Mouse (Mus musculus) G1E (cell line): ENCODE results near the gene Il31ra. TPM values are rescaled to one million over a fixed set of nuclear protein-coding genes. Genes with fewer than 3 reads are reported as not detected.
A peak's percentile ranks its signal among the peaks of the same experiment; 100 is the strongest.
"Not testable (repeated sequence)": the region's sequence is repeated elsewhere in the genome, so short reads cannot be mapped to it uniquely, and the experiment has no call there.

ENCODE experiments used
- ATAC-seq: 2 replicates; pipeline ENCODE4 v1.8.0; 2016; ENCODE audit warnings: mild to moderate bottlenecking; ENCODE audit not compliant: insufficient number of reproducible peaks, poor library complexity, low FRiP score, severe bottlenecking; ENCODE audit errors: extremely low read depth
- DNase-seq: peaks from one replicate; pipeline ENCODE4 v3.0.0; 2012; ENCODE audit warnings: low spot score
- H3K27me3 ChIP-seq: 2 replicates; pipeline ENCODE4 v1.6.1; 2012; ENCODE audit warnings: mild to moderate bottlenecking, low read length, inconsistent platforms; ENCODE audit not compliant: insufficient read depth
- H3K36me3 ChIP-seq: replicated peaks from 2 replicates; pipeline ENCODE3; 2012; ENCODE audit warnings: mild to moderate bottlenecking, inconsistent platforms
- H3K4me1 ChIP-seq: 2 replicates; pipeline ENCODE4 v1.6.1; 2012; ENCODE audit warnings: low read depth, low read length, inconsistent platforms, mixed read lengths; ENCODE audit not compliant: insufficient read depth
- H3K4me3 ChIP-seq: 2 replicates; pipeline ENCODE4 v1.5.1; 2012; ENCODE audit warnings: low read depth, mild to moderate bottlenecking, inconsistent platforms, low read length, moderate library complexity, mixed read lengths
- H3K9me3 ChIP-seq: replicated peaks from 2 replicates; pipeline ENCODE4 v1.6.1; 2012; ENCODE audit warnings: inconsistent platforms
- CTCF ChIP-seq: IDR thresholded peaks from 2 replicates; pipeline ENCODE4 v1.5.1; 2012; ENCODE audit warnings: low read depth, low read length, inconsistent platforms, mixed read lengths
- GATA1 ChIP-seq: IDR thresholded peaks from 2 replicates; pipeline ENCODE4 v1.6.1; 2012; ENCODE audit warnings: borderline replicate concordance, low read length, inconsistent platforms, mixed read lengths
- GATA2 ChIP-seq: IDR thresholded peaks from 2 replicates; pipeline ENCODE4 v1.6.1; 2012; ENCODE audit warnings: low read depth, low read length, inconsistent platforms, borderline replicate concordance
- POLR2AphosphoS5 ChIP-seq: IDR thresholded peaks from 2 replicates; pipeline ENCODE4 v1.6.1; 2012; ENCODE audit warnings: low read depth, low read length, inconsistent platforms; ENCODE audit not compliant: insufficient replicate concordance
- TAL1 ChIP-seq: conservative IDR thresholded peaks from 2 replicates; pipeline ENCODE4 v1.6.1; 2012; ENCODE audit warnings: low read depth, low read length, inconsistent platforms, mixed read lengths
- polyA plus RNA-seq: library from polyadenylated mRNA; stranded (reverse); fragments of >175 nt; gene quantifications from 2 replicates; pipeline ENCODE4 v1.2.3, GENCODE M21; 2012
- total RNA-seq, 2 experiments: library from RNA; stranded (forward) in 1 of 2; stranded (reverse) in 1 of 2; fragments of 200-1000 nt in 1 of 2; fragments of >200 nt in 1 of 2; fragmentation: Nextera tagmentation in 1 of 2; gene quantifications; 2 replicates each; pipeline ENCODE4 v1.2.3; 2014 to 2017

Il31ra gene
- total RNA-seq (2014; fragmentation: Nextera tagmentation): not detected in 2 replicates
- 0.05 TPM in 1 of 2 replicates, not detected in the other for total RNA-seq (2017)
- polyA plus RNA-seq: not detected in 2 replicates

GRCm38 (mm10) chr13:112594260-112594659 lies at the start of gene Il31ra:
Gene Il31ra (minus strand): TSS chr13:112594360.
- H3K9me3 ChIP-seq, H3K4me1 ChIP-seq, H3K4me3 ChIP-seq, H3K36me3 ChIP-seq, DNase-seq, ATAC-seq: not testable (repeated sequence)
- H3K27me3 ChIP-seq: peaks cover 10% of the 10 kb centered on the region

- Histone ChIP-seq H3K4me1 (peaks cover 14% of the 10 kb centered on the region; the same call in 1 of the 2 replicates), H3K27me3 (peaks cover 7% of the 10 kb centered on the region; the same call in 1 of the 2 replicates), H3K4me3 (no peak overlapping the region), H3K36me3 (no peaks in the 10 kb centered on the region), H3K9me3 (no peaks in the 10 kb centered on the region)
- DNase-seq: no peak
- no peak for ATAC-seq
- TF ChIP-seq GATA1 (no peak), GATA2 (no peak), CTCF (no peak), TAL1 (no peak), POLR2AphosphoS5 (no peak)
Measured at GRCm38 (mm10) chr13:112642897-112643296, 48.7 kb upstream of the Il31ra start.

GRCm38 (mm10) chr13:112639111-112639510 lies 45.0 kb upstream of the Il31ra start:
- TF ChIP-seq TAL1 (no peak), POLR2AphosphoS5 (no peak), GATA2 (no peak), GATA1 (no peak), CTCF (no peak)
- Histone ChIP-seq H3K27me3 (peaks cover 6% of the 10 kb centered on the region; the same call in 1 of the 2 replicates), H3K4me3 (peak overlapping the region; percentile 23; the same call in 1 of the 2 replicates), H3K4me1 (peaks cover 14% of the 10 kb centered on the region), H3K36me3 (no peaks in the 10 kb centered on the region), H3K9me3 (no peaks in the 10 kb centered on the region)
- DNase-seq (no peak), ATAC-seq (no peak)

GRCm38 (mm10) chr13:112636498-112636897 lies 42.3 kb upstream of the Il31ra start:
- peaks cover 14% of the 10 kb centered on the region for H3K4me1 ChIP-seq
- H3K9me3 ChIP-seq: no peaks in the 10 kb centered on the region
- no peak for DNase-seq
- no peak for ATAC-seq
- H3K27me3 ChIP-seq: peaks cover 6% of the 10 kb centered on the region; the same call in 1 of the 2 replicates
- no peak for TF ChIP-seq TAL1
- H3K36me3 ChIP-seq: no peaks in the 10 kb centered on the region
- no peak overlapping the region for H3K4me3 ChIP-seq

DNA sequence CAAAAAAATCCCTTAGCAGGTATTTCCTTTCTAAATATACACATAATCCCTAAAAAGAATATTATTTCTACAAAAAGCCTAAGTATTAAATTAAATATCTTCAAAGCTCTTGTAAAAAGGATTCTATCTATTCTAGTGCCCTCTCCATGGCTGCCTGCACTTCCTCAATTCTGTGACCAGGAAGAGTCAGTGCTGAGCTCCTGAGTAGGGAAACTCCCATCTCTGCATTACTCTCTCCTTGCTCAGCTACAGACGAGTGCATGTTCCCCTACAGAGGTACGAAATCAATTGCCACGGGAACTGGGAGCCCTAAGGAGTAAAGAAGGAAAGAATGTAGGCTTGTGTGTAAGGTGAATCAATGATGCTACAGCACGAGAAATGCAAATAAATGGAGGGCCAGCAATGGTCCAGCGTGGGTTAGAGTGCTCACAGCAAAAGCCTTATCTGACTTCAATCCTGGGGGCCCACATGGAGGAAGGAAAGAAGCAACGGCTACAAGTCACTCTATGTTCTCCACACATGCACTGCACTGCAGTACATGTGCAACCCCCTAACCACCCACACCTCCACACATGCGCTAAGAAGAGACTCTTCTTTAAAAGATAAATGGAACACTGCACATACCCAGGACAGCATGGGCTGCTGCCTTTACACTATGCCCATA lies 41.1 kb upstream of the Il31ra start:
- Histone ChIP-seq H3K4me3 (no peak overlapping the region), H3K36me3 (no peaks in the 10 kb centered on the region), H3K27me3 (peaks cover 9% of the 10 kb centered on the region), H3K4me1 (peaks cover 14% of the 10 kb centered on the region), H3K9me3 (no peaks in the 10 kb centered on the region)
- DNase-seq (no peak), ATAC-seq (no peak)
- TF ChIP-seq GATA1 (no peak), GATA2 (no peak), POLR2AphosphoS5 (no peak), CTCF (no peak), TAL1 (no peak)

GRCm38 (mm10) chr13:112625566-112625965 lies 31.4 kb upstream of the Il31ra start:
- no peaks in the 10 kb centered on the region for H3K9me3 ChIP-seq
- H3K4me1 ChIP-seq: no peaks in the 10 kb centered on the region
- no peak overlapping the region for H3K4me3 ChIP-seq
- ATAC-seq (no peak), DNase-seq (no peak)
- H3K27me3 ChIP-seq: peaks cover 16% of the 10 kb centered on the region
- TF ChIP-seq CTCF (no peak), POLR2AphosphoS5 (no peak), TAL1 (no peak), GATA1 (no peak), GATA2 (no peak)
- H3K36me3 ChIP-seq: no peaks in the 10 kb centered on the region

DNA sequence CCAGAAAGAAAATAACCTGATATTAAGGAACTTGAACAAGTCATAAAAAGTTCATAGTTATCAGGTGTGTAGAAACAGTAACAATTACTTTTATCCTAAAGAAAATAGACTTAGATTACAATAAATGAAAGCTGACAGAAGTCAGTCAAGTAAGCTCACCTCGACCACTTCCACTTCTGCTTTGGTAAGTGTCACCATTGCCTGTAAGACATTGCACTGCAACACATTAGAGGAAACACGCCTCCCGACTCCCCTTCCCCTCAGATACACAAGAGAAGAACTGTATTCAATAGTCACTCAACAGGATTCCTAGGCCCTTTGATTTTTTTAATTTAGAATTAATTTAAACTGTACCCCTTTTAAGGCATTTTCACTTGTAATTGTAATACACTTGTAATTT lies 30.5 kb upstream of the Il31ra start:
- H3K4me3 ChIP-seq: no peak overlapping the region
- no peaks in the 10 kb centered on the region for H3K9me3 ChIP-seq
- DNase-seq (no peak), ATAC-seq (no peak)
- no peaks in the 10 kb centered on the region for H3K36me3 ChIP-seq
- H3K27me3 ChIP-seq: peaks cover 11% of the 10 kb centered on the region
- no peaks in the 10 kb centered on the region for H3K4me1 ChIP-seq
- no peak for TF ChIP-seq TAL1
- no peak for TF ChIP-seq GATA1
- no peak for TF ChIP-seq CTCF
- TF ChIP-seq GATA2: no peak
- no peak for TF ChIP-seq POLR2AphosphoS5
